Mouse (Mus musculus) olfactory bulb, adult 2 months (tissue): Measurements from ENCODE around the gene Ptpn11.

Source experiments
- CTCF ChIP-seq: fragments of 200-500 bp; IDR thresholded peaks from 2 replicates; pipeline ENCODE4 v1.5.1; 2012; ENCODE audit warnings: low read depth, mild to moderate bottlenecking, low read length, moderate library complexity; ENCODE audit not compliant: insufficient read depth
- POLR2A ChIP-seq: fragments of 200-500 bp; IDR thresholded peaks from 2 replicates; pipeline ENCODE4 v1.6.1; 2012; ENCODE audit warnings: mild to moderate bottlenecking, low read depth, low read length, moderate library complexity; ENCODE audit not compliant: insufficient read depth

GRCm38 (mm10) chr5:121145609-121146008 is 45.6 kb downstream of the Ptpn11 start:
- TF ChIP-seq CTCF (no peak), POLR2A (no peak)
